In the genomic region with DNA sequence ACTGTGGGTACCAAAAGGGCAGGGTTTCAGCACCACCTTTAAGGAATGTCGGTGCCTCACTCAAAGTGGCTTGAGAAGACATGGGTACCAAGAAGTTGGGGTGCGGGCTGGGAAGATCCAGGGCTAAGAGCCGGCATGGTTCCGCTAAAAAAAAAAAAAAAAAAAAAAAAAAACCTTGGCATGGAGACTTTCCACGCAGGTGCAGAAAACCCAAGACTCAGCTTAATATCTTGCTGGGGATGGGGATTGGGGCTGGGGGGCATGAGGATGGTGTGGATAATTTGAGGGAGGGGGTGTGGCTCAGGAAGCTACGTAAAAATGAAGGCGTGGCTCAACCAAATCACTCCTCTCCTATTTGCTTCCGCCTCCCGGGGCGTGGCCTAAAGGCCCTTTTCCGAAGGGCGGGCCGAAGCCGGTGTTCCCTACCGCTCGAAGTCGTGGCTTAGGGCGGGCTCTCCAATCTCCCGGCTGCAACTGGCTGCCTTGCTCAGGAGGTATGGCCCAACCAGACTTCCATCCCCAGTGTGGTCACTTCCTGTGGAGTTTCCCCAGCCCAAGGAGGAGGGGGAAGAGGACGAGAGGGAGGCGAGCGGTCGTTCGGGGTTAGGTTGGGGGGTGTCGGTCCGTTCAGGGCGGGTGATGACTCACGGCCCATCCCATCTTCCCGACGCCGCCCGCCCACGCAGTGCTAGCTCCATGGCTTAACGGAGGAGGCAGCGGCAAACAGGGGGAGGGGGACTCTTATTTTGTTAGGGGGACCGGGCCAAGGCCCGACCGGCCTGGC, we compare ENCODE assay signal across 8 mouse cellular contexts. TPM values are rescaled to one million over a fixed set of nuclear protein-coding genes. Genes with fewer than 3 reads are reported as not detected.
A peak's percentile ranks its signal among the peaks of the same experiment; 100 is the strongest.
DNase-seq lines count a peak whose midpoint lies in the region; ATAC-seq lines count a peak whose summit lies in the region.

A gene (plus strand): TSS at position 424 of the 784 bp plus-strand sequence.

- peak within 1 kb of the TSS; percentile 69 for H3K27ac ChIP-seq in intestine, embryonic 14.5 days (ENCODE audit: low read depth)

- H3K4me1 ChIP-seq in intestine, embryonic 14.5 days (replicated peaks; ENCODE audit: control insufficient read depth, insufficient read depth, low read length): no peaks in the 10 kb centered on the region

- 20% methylated on average over 30 of the region's 38 CpGs for WGBS in intestine, embryonic 14.5 days

- H3K9ac ChIP-seq in intestine, embryonic 14.5 days (ENCODE audit: low read length): peak within 1 kb of the TSS; percentile 55

- peak; percentile 96 for ATAC-seq in intestine, embryonic 14.5 days (replicated peaks; ENCODE audit: low FRiP score, low TSS enrichment, low read depth)

- H3K4me2 ChIP-seq in intestine, embryonic 14.5 days (ENCODE audit: low read length): peak within 1 kb of the TSS; percentile 55

- no peaks in the 10 kb centered on the region for H3K9me3 ChIP-seq in intestine, embryonic 14.5 days (ENCODE audit: control insufficient read depth, low read length)

- no peaks in the 10 kb centered on the region for H3K27me3 ChIP-seq in intestine, embryonic 14.5 days (replicated peaks; ENCODE audit: control insufficient read depth, insufficient read depth, low read length)

- peaks cover 7% of the 10 kb centered on the region for H3K36me3 ChIP-seq in intestine, embryonic 14.5 days (ENCODE audit: control insufficient read depth, insufficient read depth, low read length)

- peak within 1 kb of the TSS; percentile 62 for H3K4me3 ChIP-seq in intestine, embryonic 14.5 days (ENCODE audit: low read depth, low read length)

- peak; percentile 95 for DNase-seq in adrenal gland, adult (ENCODE audit: inconsistent age in 2 of 2, low spot score in 1 of 2)
- DNase-seq in embryo, embryonic 10.5 days (ENCODE audit: low spot score): peak; percentile 93
- peak; percentile 94 for DNase-seq in gastrocnemius, postnatal 25 days
- peak; percentile 74 for DNase-seq in intestine, embryonic 14.5 days (ENCODE audit: low spot score)
- peak; percentile 87 to 94 for DNase-seq in left cerebral cortex, postnatal 14 days (ENCODE audit: low spot score in 2 of 2)
- DNase-seq in mesoderm, embryonic 11.5 days (ENCODE audit: low read depth, low spot score): peak; percentile 94
- DNase-seq in right cerebral cortex, postnatal 36 days (ENCODE audit: low spot score in 2 of 2): peak; percentile 89 to 92
- peak; percentile 88 for DNase-seq in yolk sac, embryonic 10.5 days (ENCODE audit: low spot score)

- intact Hi-C loops in left cerebral cortex, postnatal 14 days (cut with DNase I): no loop called here

RNA-seq across cellular contexts. Expression of the gene that starts here (rescaled TPM):
- total RNA-seq in gastrocnemius, postnatal 25 days (2021): 1 to 10 TPM; 6.1 to 8.2 TPM
- 18.5 and 19.7 TPM in 2 replicates for polyA plus RNA-seq in intestine, embryonic 14.5 days (2014; fragmentation: Nextera tagmentation; extraction: Ambion mirVana)
- 10 to 100 TPM; 35.9 to 37.3 TPM for total RNA-seq in left cerebral cortex, postnatal 14 days (2021)

Comparison
In these comparisons a context has a peak if more than half of its experiments do, and no peak if none do; other contexts are left out.
1. Peak in every context shown above with its lines: DNase-seq, ATAC-seq, H3K4me3 ChIP-seq and H3K27ac ChIP-seq.
2. RNA of the gene that starts here (total RNA-seq): 35.9 to 37.3 TPM in left cerebral cortex, postnatal 14 days; 6.1 to 8.2 TPM in gastrocnemius, postnatal 25 days; every median in the first group is over 4 times any median in the second.